Mouse (Mus musculus) cerebellum, adult 2 months (tissue): ENCODE data around the gene Mmgt2. TPM values are rescaled to one million over a fixed set of nuclear protein-coding genes. Genes with fewer than 3 reads are reported as not detected.

Experiments
- DNase-seq, 2 experiments: peaks; one replicate each; pipeline ENCODE4 v3.0.0; 2021
- H3K27ac ChIP-seq: fragments of 200-500 bp; 2 replicates; pipeline ENCODE4 v1.5.1; 2012; ENCODE audit warnings: low read length, control low read depth, inconsistent platforms; ENCODE audit not compliant: insufficient read depth
- H3K27me3 ChIP-seq: fragments of 200-500 bp; 2 replicates; pipeline ENCODE4 v1.6.1; 2012; ENCODE audit warnings: inconsistent platforms, mild to moderate bottlenecking, low read length, moderate library complexity; ENCODE audit not compliant: control insufficient read depth, insufficient read depth
- H3K4me1 ChIP-seq: fragments of 200-500 bp; 2 replicates; pipeline ENCODE4 v1.6.1; 2011; ENCODE audit warnings: low read length; ENCODE audit not compliant: control insufficient read depth, insufficient read depth
- H3K4me3 ChIP-seq: fragments of 200-500 bp; replicated peaks from 2 replicates; pipeline ENCODE3; 2011; ENCODE audit warnings: mild to moderate bottlenecking, low read depth, low read length, control low read depth; ENCODE audit not compliant: insufficient read depth
- CTCF ChIP-seq: fragments of 200-500 bp; IDR thresholded peaks from 2 replicates; pipeline ENCODE4 v1.5.1; 2011; ENCODE audit warnings: low read depth, mild to moderate bottlenecking, control low read depth, low read length, moderate library complexity, borderline replicate concordance; ENCODE audit not compliant: insufficient read depth
- POLR2A ChIP-seq: fragments of 200-500 bp; IDR thresholded peaks from 2 replicates; pipeline ENCODE4 v1.6.1; 2011; ENCODE audit warnings: low read length, control low read depth, borderline replicate concordance; ENCODE audit not compliant: insufficient read depth
- WGBS: fragments of 180-500 bp; shearing (Covaris S2); methylation state at CpG from one replicate; pipeline ENCODE4 v1.1.7; 2018; 5-methylcytosine and 5-hydroxymethylcytosine counted together
- polyA plus RNA-seq: library from polyadenylated mRNA; depleted of rRNA; stranded (reverse); fragments of >200 nt; gene quantifications from 2 replicates; pipeline ENCODE4 v1.2.3, GENCODE M21; 2012

Gene Mmgt2
- polyA plus RNA-seq, 1 experiment: 28.0 TPM

GRCm38 (mm10) chr11:62605619-62606298 is 42.7 kb upstream of the Mmgt2 start:
- Histone ChIP-seq H3K4me1 (peaks cover 14% of the 10 kb centered on the region), H3K27me3 (no peaks in the 10 kb centered on the region), H3K27ac (no peak overlapping the region), H3K4me3 (no peak overlapping the region)
- 34% methylated on average over 10 of the region's 10 CpGs for WGBS
- DNase-seq: no peak
- TF ChIP-seq POLR2A (no peak), CTCF (no peak)

GRCm38 (mm10) chr11:62606299-62607169 is 41.9 kb upstream of the Mmgt2 start:
- TF ChIP-seq POLR2A (no peak), CTCF (no peak)
- 37% methylated on average over 10 of the region's 10 CpGs for WGBS
- no peak for DNase-seq
- Histone ChIP-seq H3K4me1 (peaks cover 14% of the 10 kb centered on the region), H3K27me3 (no peaks in the 10 kb centered on the region), H3K4me3 (no peak overlapping the region), H3K27ac (no peak overlapping the region)

GRCm38 (mm10) chr11:62607170-62607951 is 41.1 kb upstream of the Mmgt2 start:
- H3K4me3 ChIP-seq: no peak overlapping the region
- WGBS: 56% methylated on average over 10 of the region's 10 CpGs
- H3K27me3 ChIP-seq: no peaks in the 10 kb centered on the region
- no peak for DNase-seq
- peaks cover 14% of the 10 kb centered on the region for H3K4me1 ChIP-seq
- no peak overlapping the region for H3K27ac ChIP-seq
- TF ChIP-seq CTCF (0 out of 2 replicates have a peak, but pooled peaks have one; percentile 1), POLR2A (no peak)

GRCm38 (mm10) chr11:62607952-62608201 is 40.6 kb upstream of the Mmgt2 start:
- DNase-seq: no peak
- WGBS: 81% methylated on average over 1 of the region's 1 CpGs
- peaks cover 14% of the 10 kb centered on the region for H3K4me1 ChIP-seq
- H3K27ac ChIP-seq: no peak overlapping the region
- no peaks in the 10 kb centered on the region for H3K27me3 ChIP-seq
- TF ChIP-seq CTCF: no peak
- TF ChIP-seq POLR2A: no peak
- H3K4me3 ChIP-seq: no peak overlapping the region

GRCm38 (mm10) chr11:62608826-62609675 is 39.4 kb upstream of the Mmgt2 start:
- no peak overlapping the region for H3K27ac ChIP-seq
- no peak for TF ChIP-seq POLR2A
- TF ChIP-seq CTCF: no peak
- H3K27me3 ChIP-seq: no peaks in the 10 kb centered on the region
- H3K4me1 ChIP-seq: peaks cover 16% of the 10 kb centered on the region
- DNase-seq: no peak
- 78% methylated on average over 10 of the region's 10 CpGs for WGBS
- no peak overlapping the region for H3K4me3 ChIP-seq

- WGBS: 86% methylated on average over 6 of the region's 6 CpGs
- H3K27me3 ChIP-seq: no peaks in the 10 kb centered on the region
- H3K27ac ChIP-seq: no peak overlapping the region
- H3K4me1 ChIP-seq: peaks cover 20% of the 10 kb centered on the region
- no peak overlapping the region for H3K4me3 ChIP-seq
- DNase-seq: no peak
- no peak for TF ChIP-seq POLR2A
- TF ChIP-seq CTCF: no peak
Observed at GRCm38 (mm10) chr11:62610304-62610703, 38.2 kb upstream of the Mmgt2 start.

- Histone ChIP-seq H3K4me1 (peaks cover 11% of the 10 kb centered on the region), H3K27ac (no peak overlapping the region), H3K4me3 (no peak overlapping the region), H3K27me3 (no peaks in the 10 kb centered on the region)
- DNase-seq: no peak
- 39% methylated on average over 10 of the region's 10 CpGs for WGBS
- TF ChIP-seq POLR2A (no peak), CTCF (no peak)
Observed at GRCm38 (mm10) chr11:62612604-62613003, 35.9 kb upstream of the Mmgt2 start.
